Mouse (Mus musculus) 416B (cell line): ENCODE measurements around the gene Odam.

Experiments used
- DNase-seq: peaks from one replicate; pipeline ENCODE4 v3.0.0; 2011; ENCODE audit warnings: low read depth

Gene Odam

DNA sequence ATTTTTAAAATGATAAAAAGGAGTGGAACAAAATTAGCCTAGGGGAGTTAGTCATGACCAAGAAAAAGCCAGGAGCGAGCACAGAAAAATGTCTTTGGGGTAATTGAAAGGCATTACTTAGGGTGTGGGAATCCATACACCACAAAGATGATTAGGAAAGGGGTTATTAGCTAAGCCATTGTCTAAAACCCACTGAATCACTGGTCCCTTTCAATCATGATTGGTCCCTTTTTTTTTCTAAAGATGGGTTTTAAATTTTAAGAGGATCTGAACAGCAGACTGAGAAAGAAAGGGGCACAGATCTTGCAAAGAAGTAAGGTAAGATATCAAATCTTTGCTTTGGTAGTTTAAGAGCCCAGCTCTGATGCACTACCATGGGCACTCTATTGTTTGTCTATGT lies at the start of gene Odam:
Gene Odam (plus strand): TSS at position 301 of the 400 bp plus-strand sequence.
- DNase-seq, result no peak

DNA sequence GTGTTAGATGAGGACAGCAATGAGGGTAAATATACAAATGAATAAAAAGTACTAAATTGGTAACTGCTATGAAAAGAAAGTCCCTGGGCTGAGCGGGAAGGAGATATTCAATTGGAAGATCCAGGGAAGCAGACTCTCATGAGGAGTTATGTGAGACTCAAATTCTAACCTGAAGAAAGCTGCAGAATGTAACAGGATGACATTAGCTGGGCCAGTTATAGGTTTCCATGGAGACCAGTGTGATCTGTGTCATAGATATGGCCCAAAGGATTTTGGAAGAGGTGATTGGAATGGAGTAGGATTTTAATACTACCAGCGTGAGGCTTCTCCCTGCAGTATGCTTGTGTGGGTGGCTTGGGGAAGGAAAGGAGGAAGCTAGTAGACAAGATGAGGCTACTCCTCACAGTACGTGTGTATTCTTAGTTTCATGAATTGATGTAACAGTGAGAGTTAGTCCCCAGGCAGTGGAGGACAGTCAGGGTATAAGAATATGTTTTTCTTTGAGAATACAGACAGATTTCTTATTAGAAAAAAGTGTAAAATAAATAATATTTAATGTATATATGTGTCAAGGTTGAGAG lies 29.6 kb upstream of the Odam start:
- DNase-seq, result no peak

DNA sequence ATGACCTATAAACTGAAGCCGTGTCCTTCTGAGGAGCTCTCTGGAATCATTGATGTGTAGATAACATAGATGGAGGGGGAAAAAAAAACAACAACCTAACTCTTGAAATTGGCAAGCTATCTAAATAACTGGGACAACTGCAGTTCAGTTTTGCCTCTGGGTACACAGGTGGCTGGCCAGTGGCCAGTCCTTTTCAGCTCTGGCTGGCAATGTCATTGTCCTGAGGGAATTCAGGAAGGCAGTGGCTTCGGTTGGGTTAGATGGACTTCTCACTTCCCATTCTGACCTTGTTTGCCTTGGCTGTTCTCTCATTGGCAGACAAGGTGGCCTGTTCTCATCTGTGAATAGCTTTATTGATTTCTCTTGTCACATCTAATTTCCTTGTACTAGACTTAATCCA lies 14.7 kb upstream of the Odam start:
- DNase-seq, result no peak

DNA sequence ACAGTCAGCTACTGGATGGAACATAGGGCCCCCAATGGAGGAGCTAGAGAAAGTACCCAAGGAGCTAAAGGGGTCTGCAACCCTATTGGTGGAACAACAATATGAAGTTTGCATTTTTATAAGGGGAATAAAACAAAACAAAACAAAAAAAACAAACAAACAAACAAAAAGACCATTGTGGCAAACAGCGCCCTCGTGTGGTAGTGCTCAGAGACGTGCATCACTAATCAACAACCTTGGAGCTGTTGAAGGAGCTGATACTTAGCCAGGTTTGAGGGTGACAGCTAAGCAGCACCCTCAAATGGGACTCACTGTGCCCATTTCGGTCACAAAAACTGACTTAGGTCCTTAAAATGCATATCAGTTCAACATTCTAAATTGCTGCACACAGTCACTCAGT lies 13.4 kb upstream of the Odam start:
- DNase-seq, result peak; percentile 13

DNA sequence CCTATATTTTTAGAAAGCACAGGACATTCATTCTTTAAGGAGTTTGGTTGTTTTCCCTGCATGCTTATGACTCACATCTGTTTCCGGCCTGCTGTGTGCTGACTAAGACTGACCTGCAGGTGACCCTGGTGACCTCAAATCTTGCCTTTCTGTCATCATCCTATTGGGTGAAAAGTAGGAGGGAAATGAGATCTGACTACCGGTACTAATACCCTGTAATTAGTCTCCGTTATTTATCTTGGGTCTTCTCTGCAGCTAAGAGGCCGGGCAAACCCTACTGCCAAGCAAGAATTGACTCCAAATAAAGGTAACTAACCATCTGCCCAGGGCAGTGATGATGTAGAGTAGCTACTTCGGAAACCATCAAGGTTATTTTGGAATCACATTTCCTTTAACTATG lies 40.5 kb downstream of the Odam start, which contains the start of gene Csn3:
Gene Csn3 (plus strand): TSS at position 208 of the 400 bp plus-strand sequence.
- peak; percentile 73 for DNase-seq

DNA sequence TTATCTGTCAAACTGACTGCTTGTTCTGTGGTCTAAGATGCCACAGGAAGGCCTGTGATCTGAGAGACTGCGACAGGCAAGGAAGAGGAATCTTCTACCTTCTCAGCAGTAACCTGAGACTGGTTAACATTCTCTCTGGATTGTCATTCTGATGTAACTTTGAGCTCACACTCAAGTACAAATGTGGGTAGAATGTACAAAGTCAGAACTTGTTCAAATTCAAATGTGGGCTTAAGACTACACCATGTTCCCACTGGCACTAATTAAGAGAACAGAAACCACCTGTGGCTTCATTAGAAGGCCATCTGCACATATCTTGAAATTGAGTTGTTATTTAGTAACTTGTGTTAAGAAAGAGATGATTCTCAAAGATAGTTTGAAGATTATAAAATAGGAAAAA lies 46.8 kb downstream of the Odam start:
- peak; percentile 35 for DNase-seq

DNA sequence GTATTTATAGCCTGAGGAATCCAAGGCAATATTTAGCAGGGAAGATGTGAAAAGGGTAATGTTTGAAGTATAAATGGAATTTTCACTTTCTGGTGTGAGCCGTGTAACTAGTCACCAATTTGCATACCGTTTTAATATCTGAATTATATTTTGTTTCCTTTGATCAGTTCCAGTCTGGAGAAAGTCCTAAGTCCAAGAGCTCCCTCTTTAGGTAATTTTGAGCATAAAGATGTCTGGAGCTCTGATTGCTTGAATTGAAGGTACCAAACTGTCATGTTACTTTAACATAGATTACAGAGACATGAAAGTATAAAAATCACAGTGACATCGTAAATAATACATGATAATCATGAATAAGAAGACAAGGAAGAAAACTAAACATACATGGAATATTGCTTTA lies 55.9 kb downstream of the Odam start:
- peak; percentile 40 for DNase-seq

DNA sequence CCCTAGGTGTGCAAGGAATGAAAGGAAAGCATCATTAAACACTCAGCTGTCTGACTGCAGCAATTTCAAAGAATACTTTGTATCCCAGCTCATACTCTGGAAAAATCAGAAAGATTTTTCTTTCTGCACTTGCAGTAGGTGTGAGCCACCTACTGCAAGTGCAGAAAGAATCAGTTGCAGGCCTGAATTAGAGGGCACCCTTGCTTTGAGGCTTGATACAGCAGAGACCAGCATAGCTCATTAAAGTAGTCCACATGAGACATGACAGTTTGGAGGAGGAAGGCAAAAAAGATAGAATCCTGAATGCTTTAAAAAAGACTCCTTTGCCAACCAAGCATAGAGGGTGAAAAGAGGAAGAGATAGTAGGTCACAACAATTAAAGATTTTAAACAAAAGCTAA lies 57.7 kb downstream of the Odam start:
- no peak for DNase-seq
